In genomic region chr9:59290957-59291687, GRCm38 (mm10) we compare ENCODE assay signal across 8 mouse cellular contexts. TPM values are rescaled to one million over a fixed set of nuclear protein-coding genes. Genes with fewer than 3 reads are reported as not detected.
DNase-seq lines count a peak whose midpoint lies in the region; ATAC-seq lines count a peak whose summit lies in the region.

Gene Adpgk, plus strand, starts transcription at chr9:59291558.

- H3K4me3 ChIP-seq in heart, embryonic 14.5 days (ENCODE audit: control insufficient read depth in 1 of 2, insufficient read depth in 1 of 2, low read depth in 1 of 2, low read length in 2 of 2) = peak within 1 kb of the TSS; percentile 87 to 92
- H3K4me3 ChIP-seq in liver, embryonic 13.5 days (replicated peaks) = peak within 1 kb of the TSS; percentile 91
- peak within 1 kb of the TSS; percentile 77 for H3K4me3 ChIP-seq in stomach, embryonic 16.5 days (replicated peaks; ENCODE audit: low read length)

- H3K9me3 ChIP-seq in heart, embryonic 14.5 days (ENCODE audit: control insufficient read depth, low read length) = no peaks in the 10 kb centered on the region
- no peaks in the 10 kb centered on the region for H3K9me3 ChIP-seq in liver, embryonic 13.5 days (replicated peaks)
- no peaks in the 10 kb centered on the region for H3K9me3 ChIP-seq in stomach, embryonic 16.5 days (replicated peaks; ENCODE audit: control insufficient read depth, low read length)

- H3K4me1 ChIP-seq in heart, embryonic 14.5 days (ENCODE audit: control insufficient read depth in 2 of 2, insufficient read depth in 2 of 2, low read length in 2 of 2) = peaks cover 10 to 19% of the 10 kb centered on the region in 2 experiments
- peaks cover 76% of the 10 kb centered on the region for H3K4me1 ChIP-seq in liver, embryonic 13.5 days (replicated peaks)
- peaks cover 16% of the 10 kb centered on the region for H3K4me1 ChIP-seq in stomach, embryonic 16.5 days (ENCODE audit: control insufficient read depth, insufficient read depth, low read length)

- H3K4me2 ChIP-seq in heart, embryonic 14.5 days (ENCODE audit: low read length) = peak within 1 kb of the TSS; percentile 87
- peak within 1 kb of the TSS; percentile 96 for H3K4me2 ChIP-seq in liver, embryonic 13.5 days
- H3K4me2 ChIP-seq in stomach, embryonic 16.5 days (ENCODE audit: low read depth, low read length) = peak within 1 kb of the TSS; percentile 87

- H3K27me3 ChIP-seq in heart, embryonic 14.5 days (ENCODE audit: control insufficient read depth, insufficient read depth, low read length) = no peaks in the 10 kb centered on the region
- no peaks in the 10 kb centered on the region for H3K27me3 ChIP-seq in liver, embryonic 13.5 days
- H3K27me3 ChIP-seq in stomach, embryonic 16.5 days (ENCODE audit: control insufficient read depth, insufficient read depth, low read length) = no peaks in the 10 kb centered on the region

- H3K9ac ChIP-seq in heart, embryonic 14.5 days (ENCODE audit: low read length) = peak within 1 kb of the TSS; percentile 91
- H3K9ac ChIP-seq in liver, embryonic 13.5 days = peak within 1 kb of the TSS; percentile 93
- peak within 1 kb of the TSS; percentile 87 for H3K9ac ChIP-seq in stomach, embryonic 16.5 days (ENCODE audit: low read length)

- peak; percentile 96 for ATAC-seq in CD4-positive, CD25-positive, alpha-beta regulatory T cell, adult 4 months
- peak; percentile 98 for ATAC-seq in heart, embryonic 14.5 days (ENCODE audit: insufficient number of reproducible peaks, insufficient read depth, low FRiP score, low read depth)
- peak; percentile 97 for ATAC-seq in liver, embryonic 13.5 days (ENCODE audit: low read depth)
- peak; percentile 99 for ATAC-seq in stomach, embryonic 16.5 days (ENCODE audit: insufficient read depth, low FRiP score)

- no peaks in the 10 kb centered on the region for H3K36me3 ChIP-seq in heart, embryonic 14.5 days (ENCODE audit: control insufficient read depth, insufficient read depth, low read length)
- H3K36me3 ChIP-seq in liver, embryonic 13.5 days = no peaks in the 10 kb centered on the region
- no peaks in the 10 kb centered on the region for H3K36me3 ChIP-seq in stomach, embryonic 16.5 days (ENCODE audit: control insufficient read depth, insufficient read depth, low read length)

- DNase-seq in c-Kit-negative CD71-positive TER-119-positive erythroid progenitor cells, embryonic 14.5 days (ENCODE audit: low read depth, low spot score) = peak; percentile 94
- peak; percentile 98 for DNase-seq in fibroblast of lung, adult 2 months (ENCODE audit: low read depth)
- peak; percentile 99 for DNase-seq in kidney, postnatal 14 days
- peak; percentile 98 for DNase-seq in liver, embryonic 13.5 days
- DNase-seq in neural tube, embryonic 10.5 days (ENCODE audit: extremely low spot score, low spot score) = peak; percentile 98

- peak within 1 kb of the TSS; percentile 89 to 91 for H3K27ac ChIP-seq in heart, embryonic 14.5 days (replicated peaks in 1 of 2; ENCODE audit: control insufficient read depth in 1 of 2, insufficient read depth in 1 of 2, low read depth in 2 of 2, low read length in 2 of 2)
- H3K27ac ChIP-seq in liver, embryonic 13.5 days = peak within 1 kb of the TSS; percentile 85
- peak within 1 kb of the TSS; percentile 84 for H3K27ac ChIP-seq in stomach, embryonic 16.5 days (ENCODE audit: low read length)

- WGBS in heart, embryonic 14.5 days = under 1% methylated on average over 58 of the region's 58 CpGs
- under 1% methylated on average over 58 of the region's 58 CpGs for WGBS in liver, embryonic 13.5 days (ENCODE audit: insufficient replicate concordance)
- under 1% methylated on average over 58 of the region's 58 CpGs for WGBS in stomach, embryonic 16.5 days

RNA-seq across cellular contexts. Expression of gene Adpgk, which starts in this region (rescaled TPM):
- polyA plus RNA-seq in CD4-positive, CD25-positive, alpha-beta regulatory T cell, adult 4 months (2017; shearing (Covaris generic)) = 10 to 100 TPM in 1 of 2 experiments, 1 to 10 TPM in 1; 8.0 to 13.8 TPM
- 24.0 and 24.1 TPM in 2 replicates for polyA plus RNA-seq in heart, embryonic 14.5 days (2014; fragmentation: Nextera tagmentation; extraction: Ambion mirVana)
- polyA plus RNA-seq in liver, embryonic 13.5 days (2015; fragmentation: Nextera tagmentation; extraction: Ambion mirVana) = 16.6 and 19.6 TPM in 2 replicates
- 25.0 and 29.7 TPM in 2 replicates for polyA plus RNA-seq in stomach, embryonic 16.5 days (2015; fragmentation: Nextera tagmentation; extraction: Ambion mirVana)

Comparison
In these comparisons a context has a peak if more than half of its experiments do, and no peak if none do; other contexts are left out.
1. Peak in every context shown above with its lines: DNase-seq, ATAC-seq, H3K4me3 ChIP-seq and H3K27ac ChIP-seq.